Mouse (Mus musculus) embryonic fibroblast, embryonic 13.5 days (primary cell): ENCODE data around the gene Olfr157.
"Not testable (repeated sequence)": the region's sequence is repeated elsewhere in the genome, so short reads cannot be mapped to it uniquely, and the experiment has no call there.

ENCODE experiments used
- CTCF ChIP-seq: IDR thresholded peaks from 2 replicates; pipeline ENCODE4 v1.5.1; 2011; ENCODE audit warnings: mild to moderate bottlenecking, control low read depth, low read length, moderate library complexity, borderline replicate concordance; ENCODE audit not compliant: insufficient read depth
- POLR2A ChIP-seq: IDR thresholded peaks from 2 replicates; pipeline ENCODE4 v1.6.1; 2011; ENCODE audit warnings: low read depth, mild to moderate bottlenecking, control low read depth, low read length, moderate library complexity

DNA sequence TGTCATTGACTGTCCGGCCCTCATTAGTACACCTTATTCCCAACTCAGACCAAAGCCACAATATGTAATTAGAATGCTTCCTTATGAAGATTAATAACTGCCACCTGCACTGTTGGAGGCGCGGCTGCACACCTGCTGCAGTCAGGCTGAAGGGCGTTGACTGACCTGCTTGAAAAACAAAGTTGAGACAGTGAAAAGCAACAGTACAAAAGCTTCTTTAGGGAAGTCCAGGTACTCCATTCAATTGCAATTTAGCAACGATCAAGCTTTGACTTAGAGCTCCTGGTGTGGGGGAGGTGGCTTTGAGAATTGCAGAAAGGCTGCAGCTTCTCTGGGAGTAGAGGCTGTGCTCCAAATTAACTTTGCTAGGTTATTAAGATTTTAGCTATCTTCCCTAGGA, 44.2 kb downstream of the Olfr157 start:
- not testable (repeated sequence) for TF ChIP-seq CTCF, POLR2A
